Mouse (Mus musculus) cerebellum, postnatal 25 days (tissue): Measurements from ENCODE around the gene Oog4.
A peak's percentile ranks its signal among the peaks of the same experiment; 100 is the strongest.
"Not testable (repeated sequence)": the region's sequence is repeated elsewhere in the genome, so short reads cannot be mapped to it uniquely, and the experiment has no call there.

ENCODE experiments used
- DNase-seq, 2 experiments: peaks; one replicate each; pipeline ENCODE4 v3.0.0; 2021; ENCODE audit warnings: mixed read lengths in 2 of 2

The Oog4 gene

GRCm38 (mm10) chr4:143450224-143450623, at the start of gene Oog4:
Gene Oog4, minus strand, starts transcription at chr4:143450324.
- no peak for DNase-seq

GRCm38 (mm10) chr4:143426770-143427169, 23.4 kb downstream of the Oog4 start:
- not testable (repeated sequence) for DNase-seq

GRCm38 (mm10) chr4:143414121-143414520, 36.0 kb downstream of the Oog4 start:
- DNase-seq: no peak

GRCm38 (mm10) chr4:143413621-143414020, 36.5 kb downstream of the Oog4 start:
- DNase-seq: no peak

GRCm38 (mm10) chr4:143412219-143413092, 37.7 kb downstream of the Oog4 start, which contains the start of gene Pramef8:
Gene Pramef8, plus strand, starts transcription at chr4:143412426.
- DNase-seq: peak; percentile 92 to 93

- DNase-seq: peak; percentile 8 to 9
Observed at GRCm38 (mm10) chr4:143411566-143412218, 38.4 kb downstream of the Oog4 start.

- DNase-seq: no peak
Observed at GRCm38 (mm10) chr4:143394181-143394580, 55.9 kb downstream of the Oog4 start, which contains the start of gene Pramel1. Gene Pramel1, plus strand, starts transcription at chr4:143394428.

GRCm38 (mm10) chr4:143388955-143389702, 61.0 kb downstream of the Oog4 start:
- DNase-seq: peak; percentile 18 to 44
